Mouse (Mus musculus) liver, embryonic 14.5 days (tissue): ENCODE measurements at regions not wholly inside any gene's neighbourhood (a gene's known extent, or its start where the extent isn't known, plus 50 kb on each side); places are given as distances from the start of the nearest gene placed in this dataset.

Source experiments
- CTCF ChIP-seq: IDR thresholded peaks from 2 replicates; pipeline ENCODE4 v1.5.1; 2016; ENCODE audit warnings: antibody characterized with exemption, low read depth, control low read depth
- EP300 ChIP-seq: IDR thresholded peaks from 2 replicates; pipeline ENCODE4 v1.6.1; 2016; ENCODE audit warnings: antibody characterized with exemption, low read depth

- TF ChIP-seq CTCF, result no peak
- no peak for TF ChIP-seq EP300
Observed at GRCm38 (mm10) chr1:119123402-119123801, 70.0 kb upstream of the Gli2 start.
